Mouse (Mus musculus) limb, embryonic 12.5 days (tissue): Measurements from ENCODE around the gene Abtb2. TPM values are rescaled to one million over a fixed set of nuclear protein-coding genes. Genes with fewer than 3 reads are reported as not detected.

ENCODE experiments used
- ATAC-seq: fragments of 200-750 bp; cut with Nextera tagmentation; 2 replicates; pipeline ENCODE4 v1.8.0; 2017; ENCODE audit warnings: low read depth, moderate TSS enrichment; ENCODE audit not compliant: insufficient number of reproducible peaks, insufficient read depth, low FRiP score, low TSS enrichment
- H3K27ac ChIP-seq: fragments of 300-500 bp; sonication (generic); 2 replicates; pipeline ENCODE4 v1.5.1; 2016; ENCODE audit warnings: mild to moderate bottlenecking, moderate library complexity
- H3K27me3 ChIP-seq: fragments of 300-500 bp; sonication (generic); 2 replicates; pipeline ENCODE4 v1.6.1; 2016; ENCODE audit warnings: mild to moderate bottlenecking, moderate library complexity
- H3K36me3 ChIP-seq: fragments of 300-500 bp; sonication (generic); 2 replicates; pipeline ENCODE4 v1.6.1; 2016; ENCODE audit warnings: mild to moderate bottlenecking, moderate library complexity
- H3K4me1 ChIP-seq: fragments of 300-500 bp; sonication (generic); replicated peaks from 2 replicates; pipeline ENCODE4 v1.6.1; 2016
- H3K4me2 ChIP-seq: fragments of 300-500 bp; sonication (generic); 2 replicates; pipeline ENCODE4 v1.6.1; 2016; ENCODE audit warnings: mild to moderate bottlenecking, moderate library complexity
- H3K4me3 ChIP-seq: fragments of 300-500 bp; sonication (generic); replicated peaks from 2 replicates; pipeline ENCODE4 v1.5.1; 2016; ENCODE audit warnings: mild to moderate bottlenecking
- H3K9ac ChIP-seq: fragments of 300-500 bp; sonication (generic); replicated peaks from 2 replicates; pipeline ENCODE4 v1.6.1; 2016; ENCODE audit warnings: mild to moderate bottlenecking, moderate library complexity
- H3K9me3 ChIP-seq: fragments of 300-500 bp; sonication (generic); 2 replicates; pipeline ENCODE4 v1.6.1; 2016; ENCODE audit warnings: mild to moderate bottlenecking, moderate library complexity
- WGBS: fragments of 180-500 bp; shearing (Covaris S2); methylation state at CpG from one replicate; pipeline ENCODE4 v1.1.7; 2016; 5-methylcytosine and 5-hydroxymethylcytosine counted together
- polyA plus RNA-seq: library from polyadenylated mRNA; unstranded; fragments of >200 nt; fragmentation: Nextera tagmentation; extraction: Ambion mirVana; gene quantifications from 2 replicates; pipeline ENCODE4 v1.2.1, GENCODE M21; 2016

Gene Abtb2
- polyA plus RNA-seq, 1 experiment from 2014 or later: 19.6 TPM

DNA sequence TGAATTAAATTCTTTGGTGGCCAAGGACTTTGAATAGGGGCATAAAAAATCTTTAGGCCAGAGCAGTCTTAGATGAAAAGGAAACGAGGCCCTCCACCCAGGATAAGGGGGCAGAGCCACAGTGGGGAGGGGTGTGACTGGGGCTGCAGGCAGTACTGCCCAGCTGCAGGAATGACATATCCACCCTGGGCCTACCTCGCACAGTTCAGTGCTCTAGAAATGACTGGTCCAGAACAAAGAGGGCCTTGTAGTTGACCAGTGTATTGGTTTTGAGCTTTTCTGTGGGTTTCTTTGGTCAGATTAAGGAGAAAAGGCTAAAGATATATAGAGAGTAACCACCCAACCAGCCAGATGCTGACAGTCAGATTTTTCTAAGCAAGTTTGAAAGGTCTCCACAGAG, 74.8 kb downstream of the Abtb2 start:
- no peaks in the 10 kb centered on the region for H3K27me3 ChIP-seq
- H3K9ac ChIP-seq: no peak overlapping the region
- 55% methylated on average over 2 of the region's 2 CpGs for WGBS
- no peaks in the 10 kb centered on the region for H3K36me3 ChIP-seq
- H3K27ac ChIP-seq: peak overlapping the region; percentile 62; the same call in 1 of the 2 replicates
- no peak overlapping the region for H3K4me3 ChIP-seq
- H3K4me1 ChIP-seq: peaks cover 71% of the 10 kb centered on the region
- no peak overlapping the region for H3K4me2 ChIP-seq
- no peak for ATAC-seq
- no peaks in the 10 kb centered on the region for H3K9me3 ChIP-seq

DNA sequence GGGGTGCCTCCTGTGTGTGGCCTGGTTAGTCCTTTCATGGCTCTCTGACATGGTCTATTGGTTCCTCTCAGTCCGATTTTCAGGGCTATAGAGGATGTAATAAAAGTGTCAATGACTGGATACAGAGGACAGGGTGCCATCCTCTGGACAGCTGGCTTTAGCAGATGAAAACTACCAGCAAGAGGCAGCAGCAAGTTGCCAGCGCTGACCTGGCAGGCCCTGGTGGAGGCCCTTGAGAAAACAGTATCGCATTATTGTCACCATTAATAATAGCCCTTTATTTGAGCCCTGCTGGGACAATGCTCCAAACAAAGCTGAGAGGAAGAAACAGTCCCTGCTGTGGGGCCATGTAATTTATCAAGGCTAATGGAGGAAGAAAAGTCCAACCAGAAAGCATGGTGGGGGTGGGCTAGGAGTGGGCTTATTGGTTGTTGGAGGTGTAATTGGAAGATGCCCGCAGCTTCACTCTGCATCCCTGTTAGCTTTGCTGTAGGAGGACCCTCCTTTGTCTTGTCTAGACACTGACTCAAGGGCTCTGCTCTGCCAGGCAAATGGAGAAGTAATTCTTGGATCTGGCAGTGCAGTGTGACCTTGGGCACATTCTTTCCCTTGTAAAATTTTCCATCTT, 77.6 kb downstream of the Abtb2 start:
- peaks cover 70% of the 10 kb centered on the region for H3K4me1 ChIP-seq
- no peak for ATAC-seq
- H3K4me2 ChIP-seq: no peak overlapping the region
- 46% methylated on average over 4 of the region's 4 CpGs for WGBS
- H3K27me3 ChIP-seq: no peaks in the 10 kb centered on the region
- H3K4me3 ChIP-seq: no peak overlapping the region
- H3K9me3 ChIP-seq: no peaks in the 10 kb centered on the region
- no peak overlapping the region for H3K9ac ChIP-seq
- no peaks in the 10 kb centered on the region for H3K36me3 ChIP-seq
- H3K27ac ChIP-seq: no peak overlapping the region

DNA sequence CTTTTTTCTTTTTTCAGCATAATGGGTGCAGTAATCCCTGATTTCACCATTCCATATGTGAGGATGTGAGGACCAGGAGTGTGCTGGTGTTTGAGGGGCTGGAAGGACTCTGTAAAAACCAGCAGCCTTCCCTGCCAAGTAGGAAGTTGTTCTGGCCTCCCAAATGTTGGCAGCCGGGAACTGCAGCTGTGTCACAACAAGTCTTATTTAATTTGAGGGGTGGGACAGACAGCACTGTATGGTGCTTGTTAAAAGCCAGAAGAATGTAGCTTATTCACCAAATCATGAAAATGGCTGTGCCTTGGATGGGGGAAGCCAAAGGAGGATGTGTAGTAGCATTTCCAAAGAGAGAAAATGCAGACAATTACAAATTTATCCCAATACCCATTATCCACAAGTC, 78.3 kb downstream of the Abtb2 start:
- H3K27me3 ChIP-seq: no peaks in the 10 kb centered on the region
- no peak overlapping the region for H3K4me3 ChIP-seq
- no peak overlapping the region for H3K9ac ChIP-seq
- WGBS: 11% methylated on average over 1 of the region's 1 CpGs
- H3K9me3 ChIP-seq: no peaks in the 10 kb centered on the region
- no peak overlapping the region for H3K4me2 ChIP-seq
- no peaks in the 10 kb centered on the region for H3K36me3 ChIP-seq
- H3K4me1 ChIP-seq: peaks cover 69% of the 10 kb centered on the region
- no peak overlapping the region for H3K27ac ChIP-seq
- no peak for ATAC-seq

DNA sequence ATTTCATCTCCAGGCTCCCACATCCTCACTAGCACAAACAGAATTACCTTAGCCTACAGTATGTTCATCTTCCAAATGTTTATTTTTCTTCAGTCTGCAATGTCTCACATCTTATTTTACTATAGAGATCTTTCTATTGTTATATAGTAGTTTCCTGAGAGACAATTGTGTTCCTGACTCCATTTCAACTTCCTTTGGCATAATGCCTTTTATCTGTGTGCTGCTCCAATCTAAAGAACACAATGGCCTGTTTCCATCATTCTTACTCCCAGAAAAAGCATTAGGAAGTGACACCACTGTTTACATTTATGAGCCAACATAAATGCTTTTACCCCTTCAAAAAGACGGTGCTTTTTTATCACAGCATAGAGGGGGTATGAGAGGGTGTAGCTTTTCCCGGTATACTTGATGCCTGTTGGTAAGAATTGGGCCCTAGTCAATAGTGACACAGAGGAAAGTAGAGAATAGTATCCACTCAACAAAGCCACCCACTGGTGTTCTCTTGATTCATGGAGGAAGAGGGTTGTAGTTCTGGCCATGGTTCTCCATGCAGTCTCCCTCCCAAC, 84.3 kb downstream of the Abtb2 start:
- no peaks in the 10 kb centered on the region for H3K27me3 ChIP-seq
- 77% methylated on average over 2 of the region's 2 CpGs for WGBS
- no peaks in the 10 kb centered on the region for H3K36me3 ChIP-seq
- peaks cover 21% of the 10 kb centered on the region for H3K4me1 ChIP-seq
- no peak overlapping the region for H3K9ac ChIP-seq
- H3K4me2 ChIP-seq: no peak overlapping the region
- H3K27ac ChIP-seq: no peak overlapping the region
- H3K9me3 ChIP-seq: no peaks in the 10 kb centered on the region
- no peak for ATAC-seq
- no peak overlapping the region for H3K4me3 ChIP-seq

DNA sequence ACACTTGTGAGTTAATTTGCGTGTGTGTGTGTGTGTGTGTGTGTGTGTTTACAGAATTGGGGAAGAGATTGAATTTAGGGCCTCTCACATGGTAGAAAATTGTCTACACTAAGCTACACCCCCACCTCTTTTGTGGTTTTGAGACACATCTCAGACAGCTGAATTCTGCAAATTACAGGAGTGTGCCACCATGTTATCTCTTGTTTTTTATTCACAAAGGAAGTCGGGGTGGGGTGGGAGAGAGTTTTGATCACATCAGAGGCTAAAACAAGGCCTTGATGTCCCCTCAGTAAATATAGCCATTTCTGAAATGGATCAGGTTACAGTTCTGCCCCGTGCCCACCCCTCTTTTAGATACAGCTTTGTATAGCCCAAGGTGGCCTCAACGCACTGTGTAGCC, 86.0 kb downstream of the Abtb2 start:
- no peak for ATAC-seq
- Histone ChIP-seq H3K4me2 (no peak overlapping the region), H3K36me3 (no peaks in the 10 kb centered on the region), H3K4me3 (no peak overlapping the region), H3K27me3 (no peaks in the 10 kb centered on the region), H3K27ac (no peak overlapping the region), H3K4me1 (peaks cover 21% of the 10 kb centered on the region), H3K9me3 (no peaks in the 10 kb centered on the region), H3K9ac (no peak overlapping the region)
- 65% methylated on average over 4 of the region's 4 CpGs for WGBS

DNA sequence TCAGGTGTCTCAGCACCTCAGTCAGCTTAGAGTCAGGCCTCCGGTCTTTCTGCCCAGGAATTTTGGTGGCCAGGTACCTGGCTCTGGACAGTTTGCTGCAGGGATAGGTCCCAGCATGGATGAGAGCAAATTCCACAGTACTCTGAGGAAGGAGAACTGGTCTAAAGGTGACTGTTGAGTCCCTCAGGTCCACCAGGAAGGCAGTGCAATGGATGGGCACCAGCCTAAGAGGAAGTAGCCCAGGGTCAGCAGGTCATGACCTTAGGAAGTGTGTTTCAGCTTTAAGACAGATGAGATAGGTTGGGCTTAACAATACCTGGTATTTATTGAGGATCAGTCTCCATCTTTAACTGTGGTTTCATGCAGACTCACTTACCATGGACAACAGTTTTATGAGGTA, 88.9 kb downstream of the Abtb2 start:
- WGBS: 93% methylated on average over 1 of the region's 1 CpGs
- Histone ChIP-seq H3K27ac (no peak overlapping the region), H3K36me3 (no peaks in the 10 kb centered on the region)

DNA sequence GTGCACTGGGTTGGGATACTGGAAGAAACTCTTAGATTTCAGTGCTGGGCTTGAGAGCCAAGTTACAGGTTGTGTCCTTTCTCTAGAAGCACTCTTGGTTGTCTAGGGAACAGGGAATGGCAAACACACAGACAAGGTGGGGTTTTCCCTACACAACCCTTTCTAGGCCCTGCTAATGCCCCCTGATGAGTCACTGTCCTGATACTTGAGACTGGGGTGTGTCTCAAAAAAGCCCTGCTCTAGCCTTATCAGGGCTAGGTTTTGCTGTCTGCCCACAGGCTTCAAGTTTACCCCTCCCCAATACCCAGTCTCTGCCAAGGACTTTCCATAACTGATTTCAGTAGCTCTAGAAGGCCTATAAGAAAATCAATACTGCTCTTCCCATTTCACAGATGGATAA, 89.9 kb downstream of the Abtb2 start:
- no peak for ATAC-seq
- H3K27ac ChIP-seq: no peak overlapping the region
- no peaks in the 10 kb centered on the region for H3K36me3 ChIP-seq
- no peak overlapping the region for H3K9ac ChIP-seq
- no peak overlapping the region for H3K4me3 ChIP-seq
- no peak overlapping the region for H3K4me2 ChIP-seq
- H3K4me1 ChIP-seq: peaks cover 15% of the 10 kb centered on the region; the same call in 1 of the 2 replicates
- H3K27me3 ChIP-seq: no peaks in the 10 kb centered on the region
- no peaks in the 10 kb centered on the region for H3K9me3 ChIP-seq

More for the DNA sequence above, 88.9 kb downstream of the Abtb2 start:
- H3K9ac ChIP-seq: no peak overlapping the region
- no peak for ATAC-seq
- H3K4me2 ChIP-seq: no peak overlapping the region
- peaks cover 13% of the 10 kb centered on the region; the same call in 1 of the 2 replicates for H3K4me1 ChIP-seq
- H3K9me3 ChIP-seq: no peaks in the 10 kb centered on the region
- H3K27me3 ChIP-seq: no peaks in the 10 kb centered on the region
- no peak overlapping the region for H3K4me3 ChIP-seq

DNA sequence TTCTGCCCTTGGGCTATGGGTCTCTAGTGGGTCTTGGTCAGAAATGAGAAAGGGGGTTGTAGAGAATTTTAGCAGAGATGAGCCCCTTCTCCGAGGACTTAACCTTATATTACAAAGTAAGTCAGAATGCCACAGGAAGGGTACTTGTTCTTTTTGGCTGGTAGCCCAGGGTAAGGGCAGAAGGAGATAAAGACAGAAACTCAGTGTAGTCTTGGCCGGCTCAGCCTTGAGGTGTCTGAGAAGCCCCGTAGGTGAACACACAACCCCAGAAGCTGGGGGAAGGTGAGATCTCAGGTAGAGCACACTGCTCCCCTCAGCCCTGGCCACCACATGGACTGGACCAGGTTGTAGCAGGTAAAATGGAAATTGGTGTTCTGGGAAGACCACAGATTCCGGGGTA, 93.1 kb downstream of the Abtb2 start:
- H3K4me3 ChIP-seq: no peak overlapping the region
- 0 out of 2 replicates have a peak, but pooled peaks cover 9% of the 10 kb centered on the region for H3K4me1 ChIP-seq
- no peaks in the 10 kb centered on the region for H3K9me3 ChIP-seq
- WGBS: 88% methylated on average over 4 of the region's 4 CpGs
- H3K4me2 ChIP-seq: no peak overlapping the region
- no peak overlapping the region for H3K9ac ChIP-seq
- no peaks in the 10 kb centered on the region for H3K27me3 ChIP-seq
- no peaks in the 10 kb centered on the region for H3K36me3 ChIP-seq
- no peak for ATAC-seq
- no peak overlapping the region for H3K27ac ChIP-seq

DNA sequence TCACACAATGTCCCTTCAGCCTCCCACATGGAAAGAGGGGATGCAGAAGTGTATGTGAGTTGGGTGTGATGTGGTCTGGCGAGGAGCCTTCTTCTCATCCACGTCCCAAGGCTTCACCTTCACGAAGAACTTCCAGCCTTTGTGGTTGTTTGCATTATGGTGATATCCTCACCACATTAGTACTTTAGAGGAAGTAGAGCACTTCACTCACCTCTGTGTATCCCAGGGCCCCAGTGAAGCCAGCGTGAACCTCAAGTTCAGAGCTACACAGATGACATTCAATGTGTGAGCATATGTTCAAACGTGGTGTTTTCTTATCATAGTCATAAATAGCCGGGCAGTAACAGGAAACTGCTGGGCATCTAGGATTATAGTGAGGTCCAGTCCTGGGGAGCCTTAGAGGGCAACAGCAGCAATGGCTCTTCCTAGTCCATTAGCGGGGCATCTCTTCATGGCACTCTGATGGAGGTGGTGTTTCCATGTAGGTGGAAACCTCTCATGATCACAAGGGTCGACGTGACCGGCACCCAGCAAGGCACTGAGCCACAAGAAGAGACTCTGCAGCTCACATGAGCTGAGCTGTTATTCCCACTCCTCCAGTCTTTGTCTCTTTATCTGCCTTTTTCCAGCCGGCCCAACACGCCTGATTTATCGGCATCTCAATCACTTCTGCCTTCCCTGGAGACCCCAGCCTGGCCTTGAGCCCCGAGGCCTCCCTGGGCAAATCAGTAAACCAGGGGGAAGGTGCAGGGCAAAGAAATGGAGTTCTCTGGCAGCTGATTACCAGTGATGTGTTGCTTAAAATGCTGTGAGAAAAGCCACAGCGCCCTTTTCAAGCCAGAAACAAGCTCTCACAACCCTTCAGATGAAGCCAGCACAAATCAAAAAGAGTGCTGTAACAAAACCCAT, 93.8 kb downstream of the Abtb2 start:
- H3K36me3 ChIP-seq: no peaks in the 10 kb centered on the region
- H3K4me3 ChIP-seq: no peak overlapping the region
- 0 out of 2 replicates have a peak, but pooled peaks cover 9% of the 10 kb centered on the region for H3K4me1 ChIP-seq
- no peaks in the 10 kb centered on the region for H3K9me3 ChIP-seq
- no peak overlapping the region for H3K4me2 ChIP-seq
- no peak for ATAC-seq
- 78% methylated on average over 15 of the region's 15 CpGs for WGBS
- no peak overlapping the region for H3K27ac ChIP-seq
- H3K9ac ChIP-seq: no peak overlapping the region
- no peaks in the 10 kb centered on the region for H3K27me3 ChIP-seq

DNA sequence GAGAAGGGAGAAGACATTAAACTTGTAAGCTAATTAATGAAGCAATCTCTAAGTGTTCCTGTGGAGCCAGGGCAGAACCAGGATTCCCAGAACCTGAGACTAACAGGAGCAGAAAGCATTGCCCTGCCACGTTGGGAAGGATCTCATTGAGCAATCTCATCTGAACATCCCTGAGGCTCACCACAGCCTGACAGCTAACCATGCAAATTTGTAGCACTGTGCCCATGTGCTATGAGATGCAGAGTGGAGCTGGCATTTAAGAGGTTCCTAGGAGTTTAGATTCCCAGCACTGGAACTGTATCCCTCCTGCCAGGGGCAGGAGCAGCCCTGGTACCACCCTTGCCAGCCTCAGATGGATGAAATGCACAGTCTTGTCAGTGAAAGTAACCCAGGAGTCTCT, 95.6 kb downstream of the Abtb2 start:
- H3K4me1 ChIP-seq: 0 out of 2 replicates have a peak, but pooled peaks cover 9% of the 10 kb centered on the region
- no peak overlapping the region for H3K4me3 ChIP-seq
- H3K27ac ChIP-seq: no peak overlapping the region
- H3K27me3 ChIP-seq: no peaks in the 10 kb centered on the region
- no peak overlapping the region for H3K9ac ChIP-seq
- no peak for ATAC-seq
- H3K4me2 ChIP-seq: no peak overlapping the region
- 42% methylated on average over 1 of the region's 1 CpGs for WGBS
- H3K36me3 ChIP-seq: no peaks in the 10 kb centered on the region
- no peaks in the 10 kb centered on the region for H3K9me3 ChIP-seq

DNA sequence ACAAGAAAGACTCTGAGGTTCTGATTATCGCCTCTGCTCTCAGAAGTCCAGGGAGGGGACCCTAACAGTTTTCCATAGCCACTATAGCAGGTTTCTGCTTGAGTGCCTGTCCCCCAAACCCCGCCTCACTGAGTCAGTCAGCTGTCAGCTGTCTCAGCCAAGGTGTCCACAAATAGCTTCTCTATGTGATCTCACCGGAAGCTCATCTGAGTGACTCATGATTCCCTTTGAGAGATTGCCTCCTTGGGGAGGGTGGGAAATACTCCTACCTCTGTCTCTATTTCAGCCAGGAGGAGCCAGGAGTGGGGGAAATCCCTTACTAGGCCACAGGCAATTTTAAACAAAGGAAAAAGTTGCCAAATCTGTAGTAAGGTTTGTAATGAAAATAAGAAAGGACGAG, 96.0 kb downstream of the Abtb2 start:
- 76% methylated on average over 4 of the region's 4 CpGs for WGBS
- no peak overlapping the region for H3K4me3 ChIP-seq
- H3K27ac ChIP-seq: no peak overlapping the region
- H3K4me2 ChIP-seq: no peak overlapping the region
- peaks cover 9% of the 10 kb centered on the region; the same call in 1 of the 2 replicates for H3K4me1 ChIP-seq
- ATAC-seq: no peak
- H3K9me3 ChIP-seq: no peaks in the 10 kb centered on the region
- H3K27me3 ChIP-seq: no peaks in the 10 kb centered on the region
- H3K9ac ChIP-seq: no peak overlapping the region
- no peaks in the 10 kb centered on the region for H3K36me3 ChIP-seq
